Mouse (Mus musculus): ENCODE data around the gene Rab10.

GRCm38 (mm10) chr12:3239544-3239943 is 70.2 kb downstream of the Rab10 start:
- TF ChIP-seq POLR2A (IDR thresholded peaks at IDR 0.05; ENCODE audit: low read depth, low read length) (no peak), CTCF (IDR thresholded peaks at IDR 0.05; ENCODE audit: extremely low read depth, insufficient read depth, insufficient read length, insufficient replicate concordance) (no peak)

Measured in spleen, adult 2 months (tissue).